Mouse (Mus musculus) heart, adult 2 months (tissue): ENCODE results near the gene Gm6657.

Experiments
- CTCF ChIP-seq: fragments of 200-600 bp; IDR thresholded peaks from 2 replicates; pipeline ENCODE4 v1.8.1; 2022; ENCODE audit warnings: antibody characterized with exemption, mild to moderate bottlenecking, moderate library complexity
- EP300 ChIP-seq: fragments of 200-500 bp; IDR thresholded peaks from 2 replicates; pipeline ENCODE4 v1.6.1; 2011; ENCODE audit warnings: low read depth, low read length, control low read depth; ENCODE audit not compliant: insufficient read depth
- POLR2A ChIP-seq: fragments of 200-500 bp; IDR thresholded peaks from 2 replicates; pipeline ENCODE4 v1.6.1; 2011; ENCODE audit warnings: mild to moderate bottlenecking, low read depth, low read length, control low read depth; ENCODE audit not compliant: insufficient read depth

DNA sequence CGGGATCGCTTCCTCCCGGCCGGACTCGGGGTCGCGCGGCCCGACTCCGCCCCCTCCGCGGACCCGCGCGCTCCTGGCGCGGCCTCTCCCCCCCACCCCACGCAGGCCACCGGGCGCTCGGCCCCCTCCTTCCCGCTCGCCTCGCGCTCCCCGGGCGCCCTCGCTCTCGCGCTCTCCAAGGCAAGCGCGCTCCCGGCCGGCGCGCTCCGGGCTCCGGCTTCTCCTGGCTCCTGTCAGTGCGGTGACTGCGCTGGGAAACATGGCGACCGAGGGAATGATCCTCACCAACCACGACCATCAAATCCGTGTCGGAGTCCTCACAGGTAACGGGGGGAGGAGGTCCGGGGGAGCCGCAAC, 32.5 kb downstream of the Gm6657 start:
- TF ChIP-seq CTCF (no peak), POLR2A (peak; percentile 6; the same call in 1 of the 2 replicates), EP300 (no peak)
